Mouse (Mus musculus): ENCODE measurements around the gene Pigv.

GRCm38 (mm10) chr4:133659497-133660192 lies 12.8 kb downstream of the Pigv start:
- TF ChIP-seq CTCF (IDR thresholded peaks at IDR 0.05; ENCODE audit: control insufficient read depth, insufficient read depth, insufficient read length) (no peak), MAX (IDR thresholded peaks at IDR 0.05) (no peak)

Measured in C2C12 (cell line).